Mouse (Mus musculus) CH12.LX (cell line): ENCODE measurements around the gene Hykk. TPM values are rescaled to one million over a fixed set of nuclear protein-coding genes. Genes with fewer than 3 reads are reported as not detected.
"Not testable (repeated sequence)": the region's sequence is repeated elsewhere in the genome, so short reads cannot be mapped to it uniquely, and the experiment has no call there.

ENCODE experiments used
- DNase-seq: peaks from one replicate; pipeline ENCODE4 v3.0.0-alpha.2; 2013; ENCODE audit errors: extremely low read depth
- H3K27ac ChIP-seq: 2 replicates; pipeline ENCODE4 v1.5.1; 2012; ENCODE audit warnings: low read depth, mild to moderate bottlenecking, control low read depth, moderate library complexity; ENCODE audit not compliant: insufficient read depth
- H3K27me3 ChIP-seq: replicated peaks from 2 replicates; pipeline ENCODE3; 2012; ENCODE audit warnings: inconsistent platforms
- H3K36me3 ChIP-seq, 2 experiments: replicated peaks in 1 of 2; 2 replicates each; pipeline versions ENCODE3 to v1.6.1; 2012; ENCODE audit warnings: inconsistent platforms in 1 of 2, low read length in 1 of 2, mild to moderate bottlenecking in 1 of 2, mixed read lengths in 1 of 2, moderate library complexity in 1 of 2; ENCODE audit not compliant: control insufficient read depth in 1 of 2, insufficient read depth in 1 of 2
- H3K4me1 ChIP-seq, 2 experiments: 2 replicates each; pipeline ENCODE4 v1.6.1; 2012; ENCODE audit warnings: inconsistent platforms in 1 of 2, moderate library complexity in 1 of 2; ENCODE audit not compliant: insufficient read depth in 2 of 2, control insufficient read depth in 1 of 2
- H3K4me2 ChIP-seq: 2 replicates; pipeline ENCODE4 v1.6.1; 2012; ENCODE audit warnings: low read depth, mild to moderate bottlenecking, control low read depth; ENCODE audit not compliant: poor library complexity, insufficient read depth, severe bottlenecking
- H3K4me3 ChIP-seq, 3 experiments: fragments of 150-350 bp in 1 of 3; sonication (generic) in 1 of 3; replicated peaks in 1 of 3; 2 replicates each; pipeline versions ENCODE3 to v1.5.1; 2011 to 2012; ENCODE audit warnings: low read depth in 2 of 3, low read length in 2 of 3, mild to moderate bottlenecking in 2 of 3, moderate library complexity in 2 of 3, control low read depth in 1 of 3, improper control_type of control experiment in 1 of 3, inconsistent platforms in 1 of 3, mixed read lengths in 1 of 3; ENCODE audit not compliant: poor library complexity in 1 of 3
- H3K79me2 ChIP-seq: replicated peaks from 2 replicates; pipeline ENCODE4 v1.6.1; 2012; ENCODE audit warnings: mild to moderate bottlenecking, moderate library complexity; ENCODE audit not compliant: control insufficient read depth, poor library complexity, insufficient read depth, severe bottlenecking; ENCODE audit errors: extremely low read depth
- H3K9ac ChIP-seq: 2 replicates; pipeline ENCODE4 v1.6.1; 2012; ENCODE audit warnings: low read depth, mild to moderate bottlenecking, control low read depth, moderate library complexity; ENCODE audit not compliant: insufficient read depth
- H3K9me3 ChIP-seq: replicated peaks from 2 replicates; pipeline ENCODE3; 2012; ENCODE audit warnings: low read length, inconsistent platforms, mixed read lengths
- ELF1 ChIP-seq: IDR thresholded peaks from 2 replicates; pipeline ENCODE4 v1.6.1; 2014; ENCODE audit warnings: low read depth, mild to moderate bottlenecking, inconsistent platforms, low read length, improper control_type of control experiment
- EP300 ChIP-seq: IDR thresholded peaks from 2 replicates; pipeline ENCODE4 v1.6.1; 2011; ENCODE audit warnings: low read length, improper control_type of control experiment
- ETS1 ChIP-seq: conservative IDR thresholded peaks from 2 replicates; pipeline ENCODE4 v1.6.1; 2012; ENCODE audit warnings: low read depth, mild to moderate bottlenecking, inconsistent platforms, low read length, improper control_type of control experiment, moderate library complexity
- HCFC1 ChIP-seq: IDR thresholded peaks from 2 replicates; pipeline ENCODE4 v1.6.1; 2012; ENCODE audit warnings: low read depth, mild to moderate bottlenecking, inconsistent platforms, low read length, improper control_type of control experiment
- IRF4 ChIP-seq: IDR thresholded peaks from 2 replicates; pipeline ENCODE4 v1.6.1; 2014; ENCODE audit warnings: low read depth, mild to moderate bottlenecking, inconsistent platforms, low read length, improper control_type of control experiment
- MAFK ChIP-seq: IDR thresholded peaks from 2 replicates; pipeline ENCODE4 v1.6.1; 2011; ENCODE audit warnings: low read length, improper control_type of control experiment; ENCODE audit not compliant: insufficient replicate concordance
- MAX ChIP-seq: IDR thresholded peaks from 2 replicates; pipeline ENCODE4 v1.6.1; 2011; ENCODE audit warnings: low read length, improper control_type of control experiment
- MAZ ChIP-seq: IDR thresholded peaks from 2 replicates; pipeline ENCODE4 v1.6.1; 2012; ENCODE audit warnings: low read depth, mild to moderate bottlenecking, inconsistent platforms, low read length, improper control_type of control experiment, moderate library complexity
- MEF2A ChIP-seq: IDR thresholded peaks from 2 replicates; pipeline ENCODE4 v1.6.1; 2014; ENCODE audit warnings: low read depth, mild to moderate bottlenecking, inconsistent platforms, low read length, improper control_type of control experiment, borderline replicate concordance
- MXI1 ChIP-seq: IDR thresholded peaks from 2 replicates; pipeline ENCODE4 v1.6.1; 2011; ENCODE audit warnings: mild to moderate bottlenecking, low read depth, low read length, improper control_type of control experiment
- MYC ChIP-seq: IDR thresholded peaks from 2 replicates; pipeline ENCODE4 v1.6.1; 2011; ENCODE audit warnings: low read depth, mild to moderate bottlenecking, improper control_type of control experiment, low read length
- NELFE ChIP-seq: IDR thresholded peaks from 2 replicates; pipeline ENCODE4 v1.6.1; 2011; ENCODE audit warnings: low read depth, low read length, improper control_type of control experiment
- NRF1 ChIP-seq: IDR thresholded peaks from 2 replicates; pipeline ENCODE4 v1.6.1; 2014; ENCODE audit warnings: low read depth, mild to moderate bottlenecking, inconsistent platforms, low read length, improper control_type of control experiment, moderate library complexity
- PAX5 ChIP-seq: IDR thresholded peaks from 2 replicates; pipeline ENCODE4 v1.6.1; 2012; ENCODE audit warnings: low read length, inconsistent platforms, mixed read lengths
- POLR2A ChIP-seq: IDR thresholded peaks from 2 replicates; pipeline ENCODE4 v1.6.1; 2011; ENCODE audit warnings: low read depth, mild to moderate bottlenecking, improper control_type of control experiment, low read length
- POLR2AphosphoS2 ChIP-seq: IDR thresholded peaks from 2 replicates; pipeline ENCODE4 v1.6.1; 2011; ENCODE audit warnings: low read depth, low read length, improper control_type of control experiment
- RAD21 ChIP-seq: IDR thresholded peaks from 2 replicates; pipeline ENCODE4 v1.6.1; 2011; ENCODE audit warnings: low read depth, mild to moderate bottlenecking, low read length, improper control_type of control experiment, moderate library complexity
- RCOR1 ChIP-seq: conservative IDR thresholded peaks from 2 replicates; pipeline ENCODE4 v1.6.1; 2012; ENCODE audit warnings: low read depth, mild to moderate bottlenecking, inconsistent platforms, low read length, improper control_type of control experiment
- SIN3A ChIP-seq: IDR thresholded peaks from 2 replicates; pipeline ENCODE4 v1.6.1; 2012; ENCODE audit warnings: low read length, improper control_type of control experiment, inconsistent platforms
- SMC3 ChIP-seq: IDR thresholded peaks from 2 replicates; pipeline ENCODE4 v1.6.1; 2011; ENCODE audit warnings: low read depth, low read length, improper control_type of control experiment
- TBP ChIP-seq: conservative IDR thresholded peaks from 2 replicates; pipeline ENCODE4 v1.6.1; 2011; ENCODE audit warnings: low read depth, low read length, improper control_type of control experiment
- TCF12 ChIP-seq: IDR thresholded peaks from 2 replicates; pipeline ENCODE4 v1.6.1; 2014; ENCODE audit warnings: low read depth, mild to moderate bottlenecking, inconsistent platforms, low read length, improper control_type of control experiment
- UBTF ChIP-seq: IDR thresholded peaks from 2 replicates; pipeline ENCODE4 v1.6.1; 2012; ENCODE audit warnings: low read depth, mild to moderate bottlenecking, inconsistent platforms, low read length, improper control_type of control experiment, moderate library complexity
- USF1 ChIP-seq: IDR thresholded peaks from 2 replicates; pipeline ENCODE4 v1.6.1; 2014; ENCODE audit warnings: low read depth, mild to moderate bottlenecking, inconsistent platforms, low read length, improper control_type of control experiment
- USF2 ChIP-seq: conservative IDR thresholded peaks from 2 replicates; pipeline ENCODE4 v1.6.1; 2011; ENCODE audit warnings: low read depth, low read length, improper control_type of control experiment
- ZMIZ1 ChIP-seq: IDR thresholded peaks from 2 replicates; pipeline ENCODE4 v1.6.1; 2012; ENCODE audit warnings: low read depth, mild to moderate bottlenecking, inconsistent platforms, low read length, improper control_type of control experiment
- ZNF384 ChIP-seq: IDR thresholded peaks from 2 replicates; pipeline ENCODE4 v1.6.1; 2012; ENCODE audit warnings: low read depth, low read length, improper control_type of control experiment, inconsistent platforms
- dilution Hi-C: fragments of 300-500 bp; cut with MboI; formaldehyde crosslinking; loops from 2 replicates; pipeline ENCODE4 v1.14.3; 2020; ENCODE audit warnings: low sequenced_read_pairs; ENCODE audit not compliant: extremely low pct_unique_long_range_greater_than_20kb, extremely low pct_ligation_motif_present
- in situ Hi-C: fragments of 300-500 bp; cut with MboI; formaldehyde crosslinking; loops from 3 replicates; pipeline ENCODE4 v1.14.3; 2019; ENCODE audit warnings: low sequenced_read_pairs, low pct_ligation_motif_present, low pct_unique_long_range_greater_than_20kb, mixed read lengths
- polyA plus RNA-seq: library from polyadenylated mRNA; unstranded; fragments of >175 nt; gene quantifications from 2 replicates; pipeline ENCODE4 v1.2.1, GENCODE M21; 2012; ENCODE audit warnings: low read depth; ENCODE audit not compliant: insufficient read length
- total RNA-seq, 2 experiments: library from RNA; depleted of rRNA; stranded (reverse); fragments of 300-350 nt in 1 of 2; fragments of >200 nt in 1 of 2; gene quantifications; 2 replicates each; pipeline ENCODE4 v1.2.3; 2012 to 2014

Hykk gene
- total and polyA plus RNA-seq, 3 experiments, result 0.15 to 0.23 (median 0.17) TPM

DNA sequence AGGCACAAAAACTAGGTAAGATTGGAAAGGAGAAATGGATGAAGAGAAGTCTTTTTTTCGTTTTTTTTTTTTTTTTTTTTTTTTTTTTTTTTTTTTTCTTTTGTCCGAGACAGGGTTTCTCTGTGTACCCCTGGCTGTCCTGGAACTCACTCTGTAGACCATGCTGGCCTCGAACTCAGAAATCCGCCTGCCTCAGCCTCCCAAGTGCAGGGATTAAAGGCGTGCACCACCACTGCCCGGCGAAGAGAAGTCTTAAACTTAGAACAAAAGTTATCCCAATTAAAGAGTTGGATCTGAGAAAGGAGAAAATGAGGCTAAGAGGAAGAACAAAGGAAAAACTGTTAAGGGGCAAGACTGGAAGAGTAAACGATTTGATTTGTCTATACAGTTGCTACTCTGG lies 33.1 kb downstream of the Hykk start:
- H3K27me3 ChIP-seq, H3K9me3 ChIP-seq, H3K27ac ChIP-seq, dilution Hi-C loops, in situ Hi-C loops, DNase-seq, H3K9ac ChIP-seq: not testable (repeated sequence)
- peak overlapping the region; percentile 37 to 82 (median 57) for H3K4me3 ChIP-seq
- H3K4me2 ChIP-seq, result peak overlapping the region; percentile 66; the same call in 1 of the 2 replicates
- TF ChIP-seq EP300, result 0 out of 2 replicates have a peak, but pooled peaks have one; percentile 30
- 0 out of 2 replicates have a peak, but pooled peaks have one; percentile 5 for TF ChIP-seq ETS1
- 0 out of 2 replicates have a peak, but pooled peaks have one; percentile 26 for TF ChIP-seq RCOR1
- TF ChIP-seq ZNF384, result peak; percentile 82
- H3K36me3 ChIP-seq, result peaks cover 18 to 29% of the 10 kb centered on the region in 2 experiments
- peaks cover 3 to 33% of the 10 kb centered on the region in 2 experiments; a peak in 3 of 4 replicates for H3K4me1 ChIP-seq
- peaks cover 15% of the 10 kb centered on the region for H3K79me2 ChIP-seq

- in situ Hi-C loops, result no loop called here
Observed at GRCm38 (mm10) chr9:54950575-54951321, 33.7 kb downstream of the Hykk start, which contains the start of the genes Psma4 and AY074887. Gene Psma4, plus strand, starts transcription at chr9:54950790. Gene AY074887, minus strand, starts transcription at chr9:54950998.

More at GRCm38 (mm10) chr9:54950575-54951321, 33.7 kb downstream of the Hykk start, which contains the start of the genes Psma4 and AY074887:
- Histone ChIP-seq H3K4me2 (peak within 1 kb of the TSS; percentile 91), H3K9ac (peak within 1 kb of the TSS; percentile 80), H3K27ac (peak within 1 kb of the TSS; percentile 82), H3K4me1 (peaks cover 3 to 33% of the 10 kb centered on the region in 2 experiments; a peak in 3 of 4 replicates), H3K36me3 (peaks cover 23 to 35% of the 10 kb centered on the region in 2 experiments), H3K4me3 (peak within 1 kb of the TSS; percentile 75 to 92 (median 82)), H3K79me2 (peaks cover 15% of the 10 kb centered on the region), H3K27me3 (no peaks in the 10 kb centered on the region), H3K9me3 (no peaks in the 10 kb centered on the region)
- dilution Hi-C loops, result no loop called here
- DNase-seq, result peak; percentile 94
- TF ChIP-seq ZMIZ1 (peak; percentile 89), MAFK (no peak), UBTF (peak; percentile 91), ELF1 (peak; percentile 96), TBP (peak; percentile 92), MAZ (0 out of 2 replicates have a peak, but pooled peaks have one; percentile 49), SMC3 (no peak), MAX (peak; percentile 96), IRF4 (peak; percentile 54; the same call in 1 of the 2 replicates), NRF1 (peak; percentile 93), MXI1 (peak; percentile 97), HCFC1 (peak; percentile 62), POLR2A (peak; percentile 91), SIN3A (peak; percentile 95), MYC (peak; percentile 93), USF2 (peak; percentile 72), RAD21 (no peak), PAX5 (no peak), NELFE (peak; percentile 96), ZNF384 (no peak), TCF12 (peak; percentile 66; the same call in 1 of the 2 replicates), POLR2AphosphoS2 (peak; percentile 80; the same call in 1 of the 2 replicates), MEF2A (peak; percentile 36; the same call in 1 of the 2 replicates), USF1 (peak; percentile 84)
